Mouse (Mus musculus) bone marrow, adult 2 months (tissue): ENCODE results near the gene Dbh. TPM values are rescaled to one million over a fixed set of nuclear protein-coding genes. Genes with fewer than 3 reads are reported as not detected.

Experiments
- H3K27ac ChIP-seq: fragments of 200-500 bp; 2 replicates; pipeline ENCODE4 v1.5.1; 2012; ENCODE audit warnings: low read depth, mild to moderate bottlenecking, control low read depth, inconsistent platforms, low read length; ENCODE audit not compliant: control insufficient read depth, poor library complexity, insufficient read depth
- H3K4me1 ChIP-seq: fragments of 200-500 bp; 2 replicates; pipeline ENCODE4 v1.6.1; 2011; ENCODE audit warnings: low read length; ENCODE audit not compliant: control insufficient read depth, insufficient read depth
- H3K4me3 ChIP-seq: fragments of 200-500 bp; replicated peaks from 2 replicates; pipeline ENCODE3; 2011; ENCODE audit warnings: mild to moderate bottlenecking, low read depth, low read length, control low read depth; ENCODE audit not compliant: control insufficient read depth
- CTCF ChIP-seq: fragments of 200-500 bp; IDR thresholded peaks from 2 replicates; pipeline ENCODE4 v1.5.1; 2011; ENCODE audit warnings: low read length, control low read depth; ENCODE audit not compliant: control insufficient read depth, insufficient read depth
- POLR2A ChIP-seq: fragments of 200-500 bp; IDR thresholded peaks from 2 replicates; pipeline ENCODE4 v1.6.1; 2011; ENCODE audit warnings: low read depth, mild to moderate bottlenecking, control low read depth, low read length, borderline replicate concordance; ENCODE audit not compliant: control insufficient read depth
- WGBS: fragments of 180-500 bp; shearing (Covaris S2); methylation state at CpG from one replicate; pipeline ENCODE4 v1.1.7; 2018; 5-methylcytosine and 5-hydroxymethylcytosine counted together
- polyA plus RNA-seq: library from polyadenylated mRNA; stranded (reverse); fragments of >200 nt; gene quantifications from 2 replicates; pipeline ENCODE4 v1.2.4, GENCODE M21; 2011; ENCODE audit warnings: low replicate concordance; ENCODE audit not compliant: missing spikeins, insufficient read depth, insufficient read length

Gene Dbh
- polyA plus RNA-seq, 1 experiment, result not detected

DNA sequence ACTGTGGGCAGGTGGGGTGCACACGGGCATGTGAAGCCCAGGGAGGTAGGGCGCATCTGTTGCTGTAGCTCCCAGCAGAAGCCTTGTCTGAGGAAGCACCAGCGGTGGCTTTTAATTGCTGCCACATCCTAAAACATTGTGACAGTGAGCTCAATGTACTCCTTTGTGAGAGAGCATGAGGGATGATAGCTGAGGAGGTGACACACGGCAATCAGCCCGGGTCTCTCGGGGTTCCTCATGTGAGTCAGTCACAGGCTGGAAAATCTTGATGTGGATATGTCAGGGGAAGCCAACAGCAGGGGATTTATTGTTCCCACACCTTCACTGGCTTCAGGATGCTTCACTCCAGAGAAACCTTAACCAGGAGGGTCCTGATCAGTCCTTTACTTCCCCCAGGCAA lies 18.2 kb upstream of the Dbh start:
- H3K4me3 ChIP-seq, result no peak overlapping the region
- TF ChIP-seq POLR2A (no peak), CTCF (no peak)
- H3K4me1 ChIP-seq, result no peaks in the 10 kb centered on the region
- H3K27ac ChIP-seq, result no peak overlapping the region
- 65% methylated on average over 6 of the region's 6 CpGs for WGBS

DNA sequence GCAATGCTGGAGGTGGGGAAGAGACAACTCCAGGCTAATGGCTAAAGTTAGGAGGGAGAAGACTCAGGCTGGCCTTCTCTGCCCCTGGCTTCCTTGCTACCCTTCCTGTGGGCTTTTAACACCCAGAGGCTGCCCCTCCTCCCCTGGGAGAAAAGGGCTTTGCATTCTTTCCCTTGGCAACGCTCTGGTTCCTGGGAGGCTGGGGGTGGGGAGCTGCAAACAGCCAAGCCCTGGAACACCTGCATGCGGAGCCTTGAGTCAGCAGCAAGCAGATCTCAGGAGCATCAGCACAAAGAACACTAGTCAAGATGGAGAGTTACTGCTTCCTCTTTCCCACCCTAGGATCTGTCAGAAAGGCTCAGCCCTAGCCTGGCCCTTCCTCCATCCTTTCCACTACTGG lies 15.6 kb upstream of the Dbh start:
- WGBS, result 20% methylated on average over 2 of the region's 2 CpGs
- Histone ChIP-seq H3K4me1 (no peaks in the 10 kb centered on the region), H3K4me3 (no peak overlapping the region), H3K27ac (no peak overlapping the region)
- TF ChIP-seq CTCF, result no peak
- TF ChIP-seq POLR2A, result no peak

DNA sequence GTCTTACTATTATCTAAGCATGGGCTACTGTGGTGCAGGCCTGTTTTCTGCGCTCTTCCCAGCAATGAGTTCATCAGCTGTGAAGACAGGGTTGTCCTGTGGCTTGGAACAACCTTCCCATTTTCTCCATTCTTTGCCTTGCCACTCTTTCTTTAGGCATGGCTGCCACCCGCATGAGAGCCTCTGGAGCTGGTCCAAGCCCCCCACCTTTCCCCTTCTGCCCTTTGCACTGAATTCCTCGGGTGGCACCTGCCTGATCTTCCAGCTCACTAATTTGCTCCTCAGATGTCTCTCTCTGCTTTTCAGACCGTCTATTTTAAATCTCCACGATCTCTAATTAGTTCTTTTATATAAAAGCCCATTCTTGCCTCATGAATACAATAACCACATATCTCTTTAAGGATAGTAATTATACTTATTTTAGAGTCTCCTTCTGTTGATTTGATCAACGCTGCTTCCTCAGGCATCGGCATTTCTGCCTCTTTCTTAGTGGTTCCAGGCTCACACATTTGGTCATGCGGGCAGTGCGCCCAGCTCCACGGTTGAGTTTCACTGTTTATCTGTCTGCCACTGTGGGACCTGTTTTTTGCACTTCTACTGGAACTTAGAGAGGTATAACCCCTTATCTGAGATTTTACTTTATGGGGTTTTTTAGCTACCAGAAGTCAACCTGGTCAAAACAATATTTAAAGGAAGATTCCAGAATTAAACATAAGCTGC lies 10.4 kb upstream of the Dbh start:
- H3K4me1 ChIP-seq, result no peaks in the 10 kb centered on the region
- WGBS, result 79% methylated on average over 10 of the region's 10 CpGs
- H3K27ac ChIP-seq, result no peak overlapping the region
- H3K4me3 ChIP-seq, result no peak overlapping the region
- TF ChIP-seq POLR2A, result no peak
- TF ChIP-seq CTCF, result no peak

DNA sequence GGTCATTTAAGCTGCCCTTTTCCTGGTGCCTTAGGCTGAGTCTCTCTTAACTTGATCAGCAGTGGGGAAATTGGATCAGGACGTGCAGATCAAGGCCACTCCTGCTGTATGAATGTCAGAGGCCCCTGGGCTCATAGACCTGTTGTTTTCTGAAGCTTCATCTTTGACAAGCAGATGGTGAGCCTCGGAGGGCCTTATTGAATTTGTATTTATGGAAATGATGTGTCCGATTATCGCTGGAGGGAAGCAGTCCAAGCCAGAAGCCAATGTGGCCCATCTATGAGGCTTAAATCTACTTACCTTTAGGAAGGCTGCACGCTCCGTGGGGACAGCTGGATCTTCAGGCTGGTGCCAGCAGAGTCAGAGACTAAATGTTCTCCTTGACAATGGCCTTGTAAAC lies 8.4 kb upstream of the Dbh start:
- no peaks in the 10 kb centered on the region for H3K4me1 ChIP-seq
- H3K27ac ChIP-seq, result no peak overlapping the region
- 81% methylated on average over 6 of the region's 6 CpGs for WGBS
- H3K4me3 ChIP-seq, result no peak overlapping the region
- TF ChIP-seq POLR2A (no peak), CTCF (no peak)

DNA sequence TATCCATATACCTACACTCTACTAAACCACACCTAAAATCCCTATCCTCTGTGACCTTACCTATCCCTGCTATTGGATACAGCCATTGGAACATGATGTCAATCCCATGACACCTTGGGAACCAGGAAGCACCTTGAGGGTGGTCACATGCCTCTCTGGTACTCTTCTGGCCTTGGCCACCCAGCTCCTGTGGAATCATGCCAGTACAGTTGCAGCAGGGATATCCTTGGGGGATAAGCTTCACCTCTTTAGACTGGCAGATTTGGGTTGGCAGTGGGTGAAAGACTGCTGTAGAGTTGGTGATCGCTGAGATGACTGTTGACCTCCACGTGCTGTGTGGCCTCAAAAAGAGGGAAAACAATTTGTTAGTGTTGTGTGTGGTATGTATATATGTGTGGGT lies 3.5 kb upstream of the Dbh start:
- Histone ChIP-seq H3K4me1 (no peaks in the 10 kb centered on the region), H3K4me3 (no peak overlapping the region), H3K27ac (no peak overlapping the region)
- WGBS, result 80% methylated on average over 2 of the region's 2 CpGs
- TF ChIP-seq POLR2A, result no peak
- no peak for TF ChIP-seq CTCF

DNA sequence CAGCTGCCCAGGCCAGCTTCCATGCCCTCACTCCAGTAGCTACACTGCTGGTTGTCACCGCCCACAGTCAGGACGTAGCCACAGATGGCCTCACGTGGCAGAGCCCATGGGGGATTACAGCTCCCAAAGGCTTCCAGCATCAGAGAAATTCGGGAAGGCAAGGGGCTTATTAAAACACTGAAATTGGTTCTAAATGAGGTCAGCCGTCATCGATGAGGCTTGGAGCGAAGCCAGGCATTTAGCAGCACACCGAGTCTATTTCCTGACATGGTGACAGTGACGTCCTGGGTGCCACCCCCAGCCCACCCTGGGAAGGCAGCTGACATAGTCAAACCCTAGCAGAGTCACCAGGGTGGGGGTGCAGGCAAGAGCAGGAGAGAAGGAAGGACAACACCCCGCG lies 2.4 kb upstream of the Dbh start:
- H3K27ac ChIP-seq, result no peak overlapping the region
- H3K4me1 ChIP-seq, result no peaks in the 10 kb centered on the region
- no peak overlapping the region for H3K4me3 ChIP-seq
- TF ChIP-seq POLR2A (no peak), CTCF (no peak)
- WGBS, result 69% methylated on average over 11 of the region's 11 CpGs

DNA sequence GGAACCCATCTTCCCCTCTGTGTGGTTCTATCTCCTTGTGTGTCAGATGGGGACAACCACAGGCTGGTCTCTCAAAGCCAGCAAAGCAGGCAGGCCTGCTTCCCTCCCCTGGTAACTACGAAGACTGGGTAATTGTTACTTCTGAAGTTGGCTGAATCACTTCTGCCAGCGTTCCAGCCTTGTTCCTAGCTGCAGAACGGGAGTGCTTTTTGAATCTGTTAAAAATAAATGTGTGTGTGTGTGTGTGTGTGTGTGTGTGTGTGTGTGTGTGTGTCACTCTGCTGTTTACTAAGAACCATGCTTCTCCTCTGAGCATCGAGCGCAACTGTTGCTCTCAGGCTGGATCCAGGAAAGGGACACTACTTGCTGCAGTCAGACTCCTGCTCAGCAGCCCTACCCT lies 1.2 kb upstream of the Dbh start:
- Histone ChIP-seq H3K4me1 (no peaks in the 10 kb centered on the region), H3K27ac (no peak overlapping the region), H3K4me3 (no peak overlapping the region)
- TF ChIP-seq POLR2A (no peak), CTCF (no peak)
- WGBS, result 60% methylated on average over 5 of the region's 5 CpGs

DNA sequence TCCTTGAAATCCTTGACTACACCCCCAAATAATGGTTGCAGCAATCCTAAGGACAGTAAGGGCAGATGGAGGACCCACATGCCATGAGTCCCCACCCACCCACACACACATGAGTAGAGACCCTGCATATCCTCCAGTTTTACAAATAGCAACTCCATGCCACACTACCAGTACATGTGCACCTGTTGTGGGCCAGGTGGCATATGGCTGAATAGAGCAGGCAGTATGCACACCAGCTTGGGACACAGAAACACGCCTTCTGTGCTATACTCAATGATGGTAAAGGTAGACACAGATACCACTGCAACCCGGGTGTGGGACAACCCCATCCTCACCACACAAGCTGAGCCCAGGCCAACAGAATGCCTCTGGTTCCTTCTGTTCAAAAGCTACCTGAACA lies 1.0 kb downstream of the Dbh start:
- TF ChIP-seq POLR2A (no peak), CTCF (no peak)
- H3K27ac ChIP-seq, result no peak overlapping the region
- no peaks in the 10 kb centered on the region for H3K4me1 ChIP-seq
- H3K4me3 ChIP-seq, result no peak overlapping the region
- 66% methylated on average over 2 of the region's 2 CpGs for WGBS

DNA sequence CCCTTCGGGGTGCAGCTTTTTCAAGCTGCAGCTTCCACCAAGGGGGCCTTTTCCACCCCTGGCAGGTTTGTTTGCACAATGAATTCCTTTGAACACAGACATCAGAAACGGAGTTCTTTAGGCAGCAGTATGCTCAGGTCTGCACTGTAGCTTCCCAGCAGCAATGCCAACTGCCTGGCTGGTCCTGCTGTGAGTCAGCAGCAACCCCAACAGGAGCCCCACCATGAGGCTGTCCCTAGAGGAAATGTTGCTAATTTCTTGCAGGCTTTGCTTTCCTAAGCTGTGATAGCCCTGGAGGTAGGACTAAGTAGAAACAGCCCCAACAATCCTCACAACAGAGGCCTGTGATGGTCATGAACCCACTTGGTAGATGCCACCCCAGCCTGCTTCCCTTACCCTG lies 2.0 kb downstream of the Dbh start:
- Histone ChIP-seq H3K4me3 (no peak overlapping the region), H3K27ac (no peak overlapping the region), H3K4me1 (no peaks in the 10 kb centered on the region)
- 27% methylated on average over 2 of the region's 2 CpGs for WGBS
- TF ChIP-seq POLR2A (no peak), CTCF (no peak)
